Mouse (Mus musculus): ENCODE measurements around the gene Kif3c. TPM values are rescaled to one million over a fixed set of nuclear protein-coding genes. Genes with fewer than 3 reads are reported as not detected.

Kif3c gene
- total and polyA plus RNA-seq, 3 experiments, result 2.5 to 5.6 TPM; not detected in 1

DNA sequence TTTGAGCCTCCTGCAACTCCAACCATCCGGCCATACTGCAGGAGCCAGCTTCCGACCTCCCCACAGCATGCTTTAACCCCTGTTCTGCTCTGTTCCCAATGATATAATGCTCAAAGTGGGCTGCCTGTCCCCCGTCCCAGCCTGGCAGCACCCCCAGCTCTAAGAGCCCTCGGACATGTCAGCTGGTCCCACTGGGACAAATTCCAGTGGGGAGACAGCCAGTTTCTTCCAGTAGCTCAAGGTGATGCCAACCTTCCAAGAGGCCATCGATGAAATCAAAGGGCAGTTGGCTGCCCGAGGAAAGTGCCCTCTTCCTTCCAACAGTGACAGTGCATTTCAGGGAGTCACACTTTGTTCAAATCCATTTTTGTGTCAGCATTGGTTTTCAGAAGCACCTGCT lies 20.3 kb downstream of the Kif3c start:
- Histone ChIP-seq H3K4me1 (ENCODE audit: control insufficient read depth in 1 of 2, insufficient read depth in 2 of 2, low read length in 2 of 2) (0 out of 4 replicates have a peak, but pooled peaks cover 0 to 4% of the 10 kb centered on the region in 2 experiments), H3K27me3 (ENCODE audit: control insufficient read depth in 1 of 2, insufficient read depth in 2 of 2, low read length in 2 of 2) (no peaks in the 10 kb centered on the region), H3K79me2 (ENCODE audit: control insufficient read depth, insufficient read depth, low read length, poor library complexity) (no peaks in the 10 kb centered on the region), H3K9me3 (replicated peaks; ENCODE audit: insufficient read depth, low read length) (no peaks in the 10 kb centered on the region), H3K4me3 (ENCODE audit: control insufficient read depth in 1 of 2, insufficient read depth in 1 of 2, low read depth in 2 of 2, low read length in 2 of 2) (no peak overlapping the region), H3K27ac (ENCODE audit: control insufficient read depth, low read depth, low read length) (no peak overlapping the region), H3K36me3 (ENCODE audit: control insufficient read depth in 1 of 2, insufficient read depth in 2 of 2, low read length in 2 of 2) (no peaks in the 10 kb centered on the region), H3K9ac (ENCODE audit: control insufficient read depth, low read depth, low read length, poor library complexity, severe bottlenecking) (no peak overlapping the region)
- TF ChIP-seq JUND (IDR thresholded peaks at IDR 0.05; ENCODE audit: low read depth, low read length) (no peak), CTCF (IDR thresholded peaks at IDR 0.05 in 2 of 3, conservative IDR thresholded peaks at IDR 0.05 in 1 of 3; ENCODE audit: control insufficient read depth in 1 of 3, insufficient read depth in 1 of 3, low read depth in 2 of 3, low read length in 3 of 3, poor library complexity in 1 of 3, severe bottlenecking in 1 of 3) (no peak), MAFK (IDR thresholded peaks at IDR 0.05; ENCODE audit: borderline replicate concordance, low read depth, low read length) (no peak), MEF2A (IDR thresholded peaks at IDR 0.05; ENCODE audit: extremely low read depth, insufficient replicate concordance, low read depth, low read length, poor library complexity, severe bottlenecking) (no peak), USF2 (IDR thresholded peaks at IDR 0.05; ENCODE audit: borderline replicate concordance in 1 of 2, insufficient read depth in 1 of 2, low read depth in 1 of 2, low read length in 2 of 2) (no peak), NELFE (IDR thresholded peaks at IDR 0.05; ENCODE audit: low read depth, low read length) (no peak), MXI1 (IDR thresholded peaks at IDR 0.05; ENCODE audit: low read depth, low read length) (no peak), NRF1 (IDR thresholded peaks at IDR 0.05; ENCODE audit: insufficient read depth, low read depth, low read length, poor library complexity, severe bottlenecking) (no peak)
- DNase-seq (ENCODE audit: low read depth, low spot score), result no peak

DNA sequence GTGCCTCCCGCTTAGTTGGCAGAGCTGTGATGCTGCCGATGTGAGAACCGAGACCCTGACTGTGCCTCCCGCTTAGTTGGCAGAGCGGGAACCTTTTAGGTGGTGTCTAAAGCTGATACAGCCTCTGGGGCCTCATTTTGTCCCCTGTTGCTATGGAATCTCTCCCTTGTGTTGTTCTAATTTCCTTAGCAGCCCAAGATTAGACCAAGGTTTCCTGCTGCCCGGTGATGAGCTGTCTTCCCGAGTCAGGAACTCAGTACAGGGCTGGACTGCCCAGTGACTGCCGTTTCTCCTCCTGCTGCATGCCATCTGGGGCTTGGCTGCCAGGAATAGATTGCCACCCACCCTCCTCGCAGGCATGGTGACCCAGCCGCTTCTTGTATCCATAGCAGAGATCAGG lies 21.0 kb downstream of the Kif3c start:
- Histone ChIP-seq H3K79me2 (ENCODE audit: control insufficient read depth, insufficient read depth, low read length, poor library complexity) (no peaks in the 10 kb centered on the region), H3K9ac (ENCODE audit: control insufficient read depth, low read depth, low read length, poor library complexity, severe bottlenecking) (no peak overlapping the region), H3K4me1 (ENCODE audit: control insufficient read depth in 1 of 2, insufficient read depth in 2 of 2, low read length in 2 of 2) (0 out of 4 replicates have a peak, but pooled peaks cover 0 to 4% of the 10 kb centered on the region in 2 experiments), H3K27me3 (ENCODE audit: control insufficient read depth in 1 of 2, insufficient read depth in 2 of 2, low read length in 2 of 2) (no peaks in the 10 kb centered on the region), H3K9me3 (replicated peaks; ENCODE audit: insufficient read depth, low read length) (no peaks in the 10 kb centered on the region), H3K4me3 (ENCODE audit: control insufficient read depth in 1 of 2, insufficient read depth in 1 of 2, low read depth in 2 of 2, low read length in 2 of 2) (no peak overlapping the region), H3K36me3 (ENCODE audit: control insufficient read depth in 1 of 2, insufficient read depth in 2 of 2, low read length in 2 of 2) (no peaks in the 10 kb centered on the region), H3K27ac (ENCODE audit: control insufficient read depth, low read depth, low read length) (no peak overlapping the region)
- DNase-seq (ENCODE audit: low read depth, low spot score), result no peak
- TF ChIP-seq CHD2 (IDR thresholded peaks at IDR 0.05; ENCODE audit: low read length), result no peak
- no peak for TF ChIP-seq ZNF384 (IDR thresholded peaks at IDR 0.05; ENCODE audit: low read depth, low read length)
- no peak for TF ChIP-seq USF2 (IDR thresholded peaks at IDR 0.05; ENCODE audit: borderline replicate concordance in 1 of 2, insufficient read depth in 1 of 2, low read depth in 1 of 2, low read length in 2 of 2)
- TF ChIP-seq NELFE (IDR thresholded peaks at IDR 0.05; ENCODE audit: low read depth, low read length), result no peak

- 0 out of 4 replicates have a peak, but pooled peaks cover 0 to 4% of the 10 kb centered on the region in 2 experiments for H3K4me1 ChIP-seq (ENCODE audit: control insufficient read depth in 1 of 2, insufficient read depth in 2 of 2, low read length in 2 of 2)
- H3K79me2 ChIP-seq (ENCODE audit: control insufficient read depth, insufficient read depth, low read length, poor library complexity), result no peaks in the 10 kb centered on the region
- H3K9ac ChIP-seq (ENCODE audit: control insufficient read depth, low read depth, low read length, poor library complexity, severe bottlenecking), result no peak overlapping the region
- no peak overlapping the region for H3K27ac ChIP-seq (ENCODE audit: control insufficient read depth, low read depth, low read length)
- no peak for DNase-seq (ENCODE audit: low read depth, low spot score)
- no peak overlapping the region for H3K4me3 ChIP-seq (ENCODE audit: control insufficient read depth in 1 of 2, insufficient read depth in 1 of 2, low read depth in 2 of 2, low read length in 2 of 2)
- TF ChIP-seq GATA1 (IDR thresholded peaks at IDR 0.05; ENCODE audit: low read depth, low read length) (no peak), EP300 (IDR thresholded peaks at IDR 0.05; ENCODE audit: low read depth in 1 of 2, low read length in 2 of 2) (no peak), USF1 (IDR thresholded peaks at IDR 0.05; ENCODE audit: low read depth, low read length) (no peak), HCFC1 (IDR thresholded peaks at IDR 0.05; ENCODE audit: low read depth, low read length) (no peak), RCOR1 (IDR thresholded peaks at IDR 0.05; ENCODE audit: low read depth, low read length) (no peak), GABPA (IDR thresholded peaks at IDR 0.05; ENCODE audit: low read depth, low read length) (no peak), TAL1 (IDR thresholded peaks at IDR 0.05; ENCODE audit: low read length) (no peak), UBTF (IDR thresholded peaks at IDR 0.05; ENCODE audit: borderline replicate concordance, insufficient read depth, low read depth, low read length) (no peak), NRF1 (IDR thresholded peaks at IDR 0.05; ENCODE audit: insufficient read depth, low read depth, low read length, poor library complexity, severe bottlenecking) (no peak), RAD21 (IDR thresholded peaks at IDR 0.05; ENCODE audit: low read depth, low read length) (no peak), TBP (IDR thresholded peaks at IDR 0.05; ENCODE audit: low read depth, low read length) (no peak), MYB (IDR thresholded peaks at IDR 0.05; ENCODE audit: low read depth, low read length) (no peak), ZNF384 (IDR thresholded peaks at IDR 0.05; ENCODE audit: low read depth, low read length) (no peak), JUND (IDR thresholded peaks at IDR 0.05; ENCODE audit: low read depth, low read length) (no peak), USF2 (IDR thresholded peaks at IDR 0.05; ENCODE audit: borderline replicate concordance in 1 of 2, insufficient read depth in 1 of 2, low read depth in 1 of 2, low read length in 2 of 2) (no peak), POLR2AphosphoS2 (IDR thresholded peaks at IDR 0.05; ENCODE audit: low read length) (no peak)
- no peaks in the 10 kb centered on the region for H3K9me3 ChIP-seq (replicated peaks; ENCODE audit: insufficient read depth, low read length)
- H3K36me3 ChIP-seq (ENCODE audit: control insufficient read depth in 1 of 2, insufficient read depth in 2 of 2, low read length in 2 of 2), result no peaks in the 10 kb centered on the region
- no peaks in the 10 kb centered on the region for H3K27me3 ChIP-seq (ENCODE audit: control insufficient read depth in 1 of 2, insufficient read depth in 2 of 2, low read length in 2 of 2)
Measured at GRCm38 (mm10) chr12:3387891-3388290, 23.0 kb downstream of the Kif3c start.
